In the genomic region with DNA sequence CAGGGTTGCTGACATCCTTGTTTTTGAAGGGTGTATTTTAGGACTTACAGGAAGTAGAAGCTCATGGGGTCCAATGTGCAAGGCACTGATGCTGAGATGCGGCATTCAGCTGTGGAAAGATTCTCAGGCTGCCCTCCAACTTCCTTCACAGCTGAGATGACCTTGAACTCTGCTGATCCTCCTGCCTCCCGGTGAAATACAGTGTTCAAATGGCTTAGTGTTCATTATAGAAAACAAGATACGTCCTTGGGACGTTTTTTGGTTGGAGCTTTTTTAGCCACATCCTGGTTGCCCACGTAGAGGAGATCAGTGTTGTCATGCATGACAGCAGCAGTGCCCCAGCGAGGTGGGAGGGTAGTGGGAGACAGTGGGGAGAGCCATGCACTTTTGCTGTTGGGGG, we compare ENCODE assay signal across 10 mouse cellular contexts. TPM values are rescaled to one million over a fixed set of nuclear protein-coding genes. Genes with fewer than 3 reads are reported as not detected.
DNase-seq lines count a peak whose midpoint lies in the region; ATAC-seq lines count a peak whose summit lies in the region.
"Had no signal": no experiment of that assay in that cellular context is flagged by ENCODE, and none has a peak within 500 bp of the region (broad histone marks: within the 10 kb centered on the region; RNA-seq: fewer than 3 reads in every experiment).

No protein-coding gene starts in this region.

- H3K4me1 ChIP-seq in hindbrain, embryonic 12.5 days = peaks cover 75% of the 10 kb centered on the region
- H3K4me1 ChIP-seq in hindbrain, embryonic 10.5 days (replicated peaks) = peaks cover 75% of the 10 kb centered on the region
- H3K4me1 ChIP-seq in kidney, embryonic 15.5 days = peaks cover 81% of the 10 kb centered on the region

- no peak overlapping the region for H3K27ac ChIP-seq in hindbrain, embryonic 12.5 days
- no peak overlapping the region for H3K27ac ChIP-seq in hindbrain, embryonic 10.5 days
- no peak overlapping the region for H3K27ac ChIP-seq in kidney, embryonic 15.5 days

- no peak for DNase-seq in hindbrain, embryonic 10.5 days (ENCODE audit: low spot score)
- DNase-seq in spleen, postnatal 36 days (ENCODE audit: low spot score in 2 of 2) = peak; percentile 23 to 29
- DNase-seq in spleen, postnatal 14 days (ENCODE audit: low spot score in 2 of 2) = no peak
- DNase-seq in adrenal gland, postnatal 14 days = no peak
- no peak for DNase-seq in ovary, adult 18-20 months (ENCODE audit: low spot score)
- DNase-seq: lung, adult 18-20 months had no signal

- no peak overlapping the region for H3K4me3 ChIP-seq in hindbrain, embryonic 12.5 days
- no peak overlapping the region for H3K4me3 ChIP-seq in hindbrain, embryonic 10.5 days
- no peak overlapping the region for H3K4me3 ChIP-seq in kidney, embryonic 15.5 days (replicated peaks)
- H3K4me3 ChIP-seq: erythroblast, embryonic 14.5 days had no signal

- H3K4me2 ChIP-seq in hindbrain, embryonic 12.5 days (replicated peaks) = no peak overlapping the region
- H3K4me2 ChIP-seq in kidney, embryonic 15.5 days = peak overlapping the region; percentile 32; the same call in 1 of the 2 replicates

- no peaks in the 10 kb centered on the region for H3K9me3 ChIP-seq in hindbrain, embryonic 12.5 days (replicated peaks)
- no peaks in the 10 kb centered on the region for H3K9me3 ChIP-seq in hindbrain, embryonic 10.5 days
- H3K9me3 ChIP-seq in kidney, embryonic 15.5 days (replicated peaks) = no peaks in the 10 kb centered on the region

- ATAC-seq in hindbrain, embryonic 12.5 days (ENCODE audit: low FRiP score) = no peak
- ATAC-seq in kidney, embryonic 15.5 days (replicated peaks; ENCODE audit: low FRiP score) = no peak
- ATAC-seq in neutrophil, adult 5-6 weeks (ENCODE audit: extremely low read depth, insufficient number of reproducible peaks, low FRiP score, poor library complexity, severe bottlenecking) = peak; percentile 10; the same call in 1 of the 2 replicates

- no peaks in the 10 kb centered on the region for H3K27me3 ChIP-seq in hindbrain, embryonic 12.5 days
- H3K27me3 ChIP-seq in hindbrain, embryonic 10.5 days (ENCODE audit: insufficient read depth, poor library complexity, severe bottlenecking) = no peaks in the 10 kb centered on the region
- H3K27me3 ChIP-seq in kidney, embryonic 15.5 days = no peaks in the 10 kb centered on the region

- 77% methylated on average over 6 of the region's 6 CpGs for WGBS in hindbrain, embryonic 12.5 days
- WGBS in hindbrain, embryonic 10.5 days = 76% methylated on average over 6 of the region's 6 CpGs
- 20% methylated on average over 6 of the region's 6 CpGs for WGBS in kidney, embryonic 15.5 days

- peak overlapping the region; percentile 13; the same call in 1 of the 2 replicates for H3K9ac ChIP-seq in hindbrain, embryonic 12.5 days
- no peak overlapping the region for H3K9ac ChIP-seq in kidney, embryonic 15.5 days

- H3K36me3 ChIP-seq in hindbrain, embryonic 12.5 days = peaks cover 53% of the 10 kb centered on the region
- H3K36me3 ChIP-seq in hindbrain, embryonic 10.5 days = peaks cover 89% of the 10 kb centered on the region
- H3K36me3 ChIP-seq in kidney, embryonic 15.5 days = peaks cover 76% of the 10 kb centered on the region

RNA-seq across cellular contexts. Expression of gene Ppp1cc, which starts 5.1 kb away (rescaled TPM):
- polyA plus RNA-seq in hindbrain, embryonic 12.5 days (2016; fragmentation: Nextera tagmentation; extraction: Ambion mirVana) = 286 and 293 TPM in 2 replicates
- polyA plus RNA-seq in hindbrain, embryonic 10.5 days (2016; fragmentation: Nextera tagmentation; extraction: Ambion mirVana) = 311 and 319 TPM in 2 replicates
- polyA plus RNA-seq in kidney, embryonic 15.5 days (2015; fragmentation: Nextera tagmentation; extraction: Ambion mirVana) = 257 and 264 TPM in 2 replicates
- total RNA-seq in neutrophil, adult 5-6 weeks (2017) = 282 and 304 TPM in 2 replicates
- 155 and 191 TPM in 2 replicates for total RNA-seq in adrenal gland, postnatal 14 days (2021)

RNA-seq across cellular contexts. Expression of gene Ccdc63, which starts 22.6 kb away (rescaled TPM):
- polyA plus RNA-seq in hindbrain, embryonic 12.5 days (2016; fragmentation: Nextera tagmentation; extraction: Ambion mirVana) = not detected in 2 replicates
- 0.12 TPM in 1 of 2 replicates, not detected in the other for polyA plus RNA-seq in hindbrain, embryonic 10.5 days (2016; fragmentation: Nextera tagmentation; extraction: Ambion mirVana)
- polyA plus RNA-seq in kidney, embryonic 15.5 days (2015; fragmentation: Nextera tagmentation; extraction: Ambion mirVana) = 0.19 TPM in 1 of 2 replicates, not detected in the other
- total RNA-seq in neutrophil, adult 5-6 weeks (2017) = 1.1 and 2.0 TPM in 2 replicates
- not detected in 2 replicates for total RNA-seq in adrenal gland, postnatal 14 days (2021)
- polyA plus RNA-seq: erythroblast, embryonic 14.5 days had no signal

RNA-seq across cellular contexts. Expression of gene Hvcn1, which starts 43.4 kb away (rescaled TPM):
- polyA plus RNA-seq in hindbrain, embryonic 12.5 days (2016; fragmentation: Nextera tagmentation; extraction: Ambion mirVana) = 6.5 and 6.7 TPM in 2 replicates
- polyA plus RNA-seq in hindbrain, embryonic 10.5 days (2016; fragmentation: Nextera tagmentation; extraction: Ambion mirVana) = 9.6 and 11.9 TPM in 2 replicates
- polyA plus RNA-seq in kidney, embryonic 15.5 days (2015; fragmentation: Nextera tagmentation; extraction: Ambion mirVana) = 12.2 and 14.3 TPM in 2 replicates
- total RNA-seq in neutrophil, adult 5-6 weeks (2017) = 256 TPM in 2 replicates
- 2.4 and 16.0 TPM in 2 replicates for total RNA-seq in adrenal gland, postnatal 14 days (2021)

Comparison
In these comparisons a context has a peak if more than half of its experiments do, and no peak if none do; other contexts are left out.
1. DNase-seq: peak in spleen, postnatal 36 days (2 of 2); none in hindbrain, embryonic 10.5 days (single experiment), spleen, postnatal 14 days (0 of 2), adrenal gland, postnatal 14 days (single experiment) and ovary, adult 18-20 months (single experiment).